Mouse (Mus musculus): ENCODE data around the gene Cpa5.

Gene Cpa5

DNA sequence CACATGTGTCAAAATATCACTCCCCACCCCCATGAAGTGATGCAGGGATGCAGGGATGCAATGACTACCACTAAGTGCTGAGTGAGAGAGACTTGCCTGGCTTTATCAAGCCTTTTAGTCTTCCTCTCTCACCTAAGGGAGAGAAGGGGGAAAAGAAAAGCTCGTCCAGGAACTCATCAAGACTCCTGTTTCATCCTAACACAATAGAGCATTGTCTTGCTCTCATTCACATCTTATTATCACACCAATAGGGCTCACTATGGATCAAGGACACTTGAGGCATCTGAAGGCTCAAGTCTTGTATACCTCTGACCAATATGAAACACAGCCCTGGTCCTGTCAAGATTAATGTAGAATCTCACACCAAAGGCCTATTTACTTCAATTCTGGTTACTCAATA lies 9.8 kb upstream of the Cpa5 start:
- no peak for DNase-seq (ENCODE audit: low spot score in 2 of 2)

DNA sequence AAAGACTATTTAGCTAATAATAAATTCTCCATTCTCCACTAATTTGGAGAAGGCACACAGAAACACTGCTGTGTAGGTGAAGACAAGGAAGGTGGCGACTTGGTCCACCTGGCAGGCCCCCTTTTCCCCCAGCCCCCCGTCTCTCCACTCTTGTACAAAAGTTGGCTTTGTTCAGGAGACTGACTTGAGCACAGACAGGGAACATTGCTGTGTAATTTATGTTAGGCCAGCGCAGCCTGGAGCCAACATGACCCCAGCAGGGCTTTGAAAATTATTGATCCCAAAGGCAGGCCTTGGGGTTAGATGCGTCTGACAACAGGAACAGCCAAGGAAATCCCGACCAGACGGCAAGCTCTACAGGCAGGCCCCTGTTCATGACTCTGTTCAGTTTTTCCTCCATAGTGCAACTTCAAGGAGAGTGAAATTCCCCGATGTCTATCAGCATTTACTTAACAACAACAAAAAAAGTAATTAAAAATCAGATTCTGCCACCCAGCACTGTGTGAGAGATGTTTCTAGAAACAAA lies 6.4 kb upstream of the Cpa5 start:
- no peak for DNase-seq (ENCODE audit: low spot score in 2 of 2)

DNA sequence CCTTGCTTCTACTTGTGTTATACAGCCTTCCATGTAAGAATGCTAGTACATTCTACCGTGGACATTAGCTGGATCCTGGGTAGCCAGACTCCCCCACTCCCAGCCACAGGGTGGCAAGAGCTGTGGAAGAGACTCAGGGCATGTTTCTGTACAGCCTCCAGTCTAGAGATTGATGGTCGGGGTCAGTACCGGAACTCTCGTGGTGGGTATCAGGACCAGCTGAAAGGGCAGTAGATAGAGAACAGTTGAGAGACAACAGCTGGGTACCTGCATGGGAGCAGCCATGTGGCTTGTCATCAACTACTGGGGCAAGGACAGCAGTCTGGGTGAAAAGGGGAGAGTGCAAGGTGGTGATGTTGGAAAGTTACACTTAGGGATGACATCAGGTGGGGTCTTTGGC lies 5.7 kb upstream of the Cpa5 start:
- no peak for DNase-seq (ENCODE audit: low spot score in 2 of 2)

DNA sequence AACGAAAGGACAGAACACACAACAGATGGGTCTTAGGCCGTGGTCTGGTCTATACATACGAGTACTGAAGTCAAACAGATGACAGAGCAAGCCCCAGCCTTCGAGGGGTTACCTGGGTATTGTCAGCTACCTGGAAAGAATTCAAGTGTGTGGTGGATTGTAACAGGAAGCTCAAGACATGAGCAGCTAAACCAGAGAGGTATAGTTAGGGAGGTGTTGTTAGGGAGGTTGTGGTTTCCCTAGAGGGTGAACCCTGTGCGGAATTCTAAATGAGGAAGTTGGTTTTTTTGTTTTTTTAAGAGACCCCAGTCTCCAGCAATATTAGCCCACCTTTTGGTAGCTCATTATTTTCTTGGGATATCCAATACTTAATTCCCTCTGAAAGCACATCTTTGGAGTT lies 5.1 kb upstream of the Cpa5 start:
- no peak for DNase-seq (ENCODE audit: low spot score in 2 of 2)

DNA sequence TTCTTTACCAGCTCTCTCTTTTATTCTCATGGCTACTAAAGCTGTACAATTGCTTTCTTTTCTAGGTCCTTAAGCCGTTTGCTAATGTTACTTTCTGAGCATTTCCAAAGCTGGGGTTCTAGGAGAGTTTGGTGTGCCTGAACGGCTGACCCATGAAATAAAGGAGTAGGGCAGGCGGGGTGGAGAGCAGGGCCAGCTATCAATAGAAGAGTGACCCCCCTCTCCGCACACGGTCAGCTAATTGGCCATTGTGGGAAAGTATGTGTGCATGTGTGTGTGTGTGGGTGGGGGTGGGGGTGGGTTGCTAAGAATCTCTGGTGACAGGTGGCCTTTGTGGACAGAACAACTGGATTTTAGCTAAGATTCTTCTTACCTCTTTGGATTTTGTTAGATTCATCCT lies 402 bp downstream of the Cpa5 start:
- DNase-seq (ENCODE audit: low spot score in 2 of 2): no peak

DNA sequence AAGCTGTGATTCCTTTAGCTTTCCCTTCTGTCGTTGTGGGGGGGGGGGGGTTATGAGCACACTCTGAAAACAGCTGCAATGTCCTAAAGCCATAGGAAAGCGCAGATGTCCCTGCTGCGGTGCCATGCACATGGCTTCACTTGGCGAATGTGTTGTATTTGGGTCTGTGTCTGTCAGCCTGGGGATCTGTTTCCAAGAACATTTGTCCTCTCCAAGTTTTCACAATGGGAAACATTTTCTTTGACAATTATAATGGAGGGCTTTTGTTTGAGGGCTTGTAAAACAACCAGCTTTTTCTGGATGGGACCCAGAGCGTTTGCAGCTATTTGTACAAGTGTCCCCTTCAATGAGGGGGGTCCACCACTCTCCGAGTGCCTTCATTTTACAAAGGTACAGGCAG lies 3.4 kb downstream of the Cpa5 start:
- DNase-seq (ENCODE audit: low spot score in 2 of 2): no peak

DNA sequence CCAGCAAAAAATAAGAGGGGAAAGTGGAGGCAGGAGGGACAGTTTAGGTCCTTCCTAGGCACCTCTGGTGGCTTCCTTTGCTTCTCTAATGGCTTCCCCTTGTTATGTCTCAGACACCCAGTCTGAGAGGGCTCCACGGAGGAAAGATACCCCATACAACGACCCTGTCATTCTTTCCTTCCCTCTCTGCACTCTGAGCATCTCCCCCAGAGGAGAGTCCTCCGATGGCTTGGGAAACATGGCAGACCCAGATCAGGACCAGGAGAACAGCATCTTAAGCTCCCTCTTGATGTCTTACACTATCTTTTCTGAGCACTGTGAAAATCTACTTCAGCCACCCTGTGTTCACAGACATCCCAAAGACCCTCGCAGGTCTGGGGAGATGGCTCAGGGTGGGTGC lies 4.9 kb downstream of the Cpa5 start:
- DNase-seq (ENCODE audit: low spot score in 2 of 2): no peak

DNA sequence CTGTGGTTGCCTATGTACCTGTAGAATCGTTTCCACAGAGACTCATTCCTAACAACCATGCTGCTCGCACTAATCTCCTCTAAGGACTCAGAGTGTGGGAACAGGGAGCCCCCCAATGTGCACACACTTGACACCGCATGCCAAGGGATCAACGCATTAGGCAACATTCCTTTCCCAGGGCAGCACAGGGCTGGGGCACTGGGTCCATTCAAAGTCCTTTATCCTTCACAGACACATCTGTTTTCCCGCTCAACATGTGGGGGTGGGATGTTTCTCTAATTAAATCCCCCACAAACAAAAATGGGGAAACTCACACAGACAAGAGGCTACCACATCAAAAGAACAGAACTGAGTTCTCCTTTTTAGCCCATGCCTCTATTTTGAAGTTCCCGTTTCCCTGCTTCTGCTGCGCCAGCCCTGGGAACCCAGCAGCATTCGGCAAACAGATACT lies 5.7 kb downstream of the Cpa5 start:
- no peak for DNase-seq (ENCODE audit: low spot score in 2 of 2)

DNA sequence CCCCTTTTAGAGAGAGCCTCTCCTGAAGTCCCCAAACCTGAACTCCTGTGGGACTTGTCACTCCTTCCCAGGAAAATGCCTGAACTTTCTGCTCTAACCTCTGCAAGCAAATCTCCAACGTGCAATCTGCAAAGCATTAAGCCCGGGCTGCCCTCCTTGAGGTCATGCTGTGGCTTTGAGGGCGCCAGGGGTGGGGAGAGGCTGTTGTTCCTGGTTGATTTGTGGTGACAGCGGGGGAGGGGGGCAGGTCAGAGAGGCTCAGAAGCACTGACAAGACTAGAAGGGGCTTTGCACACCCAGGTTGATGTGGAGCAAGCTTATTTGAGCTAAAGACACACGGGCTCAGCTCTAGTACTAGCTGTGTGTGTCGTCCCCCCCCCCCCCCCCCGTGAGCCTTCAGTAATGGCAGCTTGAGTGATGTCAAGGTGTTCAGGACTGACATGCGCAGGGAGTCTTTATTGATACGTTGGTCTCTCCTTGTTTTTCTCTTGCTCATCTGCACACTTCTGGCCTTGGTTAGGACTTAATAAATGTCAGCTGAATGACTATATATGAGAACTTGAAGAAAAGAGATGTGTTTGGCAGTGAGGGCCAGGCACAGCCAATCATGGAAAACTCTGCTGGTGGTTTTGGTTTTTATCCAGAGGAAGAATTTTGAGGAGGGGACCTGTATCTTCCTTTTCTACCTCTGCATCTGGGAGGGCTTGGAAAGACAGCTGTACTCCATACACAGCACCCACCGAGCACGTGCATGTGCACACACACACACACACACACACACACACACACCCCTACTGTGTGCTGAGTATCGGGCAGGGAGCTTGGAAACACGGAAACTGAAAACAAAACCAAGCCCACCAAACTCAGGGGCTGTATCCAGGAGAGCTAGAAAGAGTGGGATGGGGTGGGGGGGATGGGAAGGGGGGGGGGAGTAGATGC lies 6.5 kb downstream of the Cpa5 start:
- no peak for DNase-seq (ENCODE audit: low spot score in 2 of 2)

DNA sequence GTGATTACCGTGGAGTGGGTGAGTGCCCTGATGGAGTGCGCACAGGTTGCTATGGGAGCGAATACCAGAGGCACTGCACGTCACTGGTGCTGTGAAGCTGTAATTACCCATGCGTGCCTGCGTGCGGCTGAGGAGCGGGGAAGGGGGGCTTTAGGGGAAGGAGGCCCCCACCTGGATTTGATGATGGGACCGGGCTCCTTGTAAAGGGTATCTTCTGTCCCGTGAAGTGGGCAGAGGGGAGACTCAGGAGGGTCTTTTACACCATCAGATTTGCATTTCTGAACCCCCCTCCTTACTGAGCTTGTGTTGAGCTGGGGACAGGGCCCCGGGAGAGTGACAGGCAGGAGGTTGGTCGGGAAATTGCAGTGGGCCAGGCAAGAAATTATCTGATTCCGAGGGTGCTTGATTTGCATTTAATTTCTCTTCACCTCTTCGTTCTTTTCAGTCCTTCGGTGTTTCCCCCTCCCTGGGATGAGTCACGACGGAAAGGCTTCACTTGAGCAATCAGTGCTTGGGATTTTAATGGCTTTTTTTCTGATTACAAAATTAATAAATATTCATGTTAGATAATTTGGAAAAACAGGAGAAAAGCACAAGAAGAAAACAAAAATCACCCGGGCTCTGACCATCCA lies 7.3 kb downstream of the Cpa5 start:
- DNase-seq (ENCODE audit: low spot score in 2 of 2): no peak

DNA sequence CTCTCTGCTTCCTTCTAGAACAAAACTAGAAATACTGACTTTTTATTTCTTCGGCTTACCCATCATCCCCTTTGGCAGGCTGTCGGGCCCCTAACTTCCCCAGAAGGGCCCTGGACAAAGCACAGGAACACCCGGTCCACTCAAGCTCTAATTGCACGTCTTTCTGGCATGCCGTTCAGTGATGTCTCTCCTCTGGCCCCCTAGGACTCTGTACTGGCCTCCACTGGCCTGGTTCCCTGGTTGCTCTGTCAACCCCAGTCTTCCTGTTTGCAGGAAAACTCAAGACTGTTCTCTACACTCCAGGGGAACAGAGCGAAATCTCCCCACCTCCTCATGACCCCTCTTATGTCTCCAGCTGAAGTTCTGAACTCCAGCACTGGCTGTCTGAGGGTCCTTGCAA lies 7.9 kb downstream of the Cpa5 start:
- DNase-seq (ENCODE audit: low spot score in 2 of 2): no peak

DNA sequence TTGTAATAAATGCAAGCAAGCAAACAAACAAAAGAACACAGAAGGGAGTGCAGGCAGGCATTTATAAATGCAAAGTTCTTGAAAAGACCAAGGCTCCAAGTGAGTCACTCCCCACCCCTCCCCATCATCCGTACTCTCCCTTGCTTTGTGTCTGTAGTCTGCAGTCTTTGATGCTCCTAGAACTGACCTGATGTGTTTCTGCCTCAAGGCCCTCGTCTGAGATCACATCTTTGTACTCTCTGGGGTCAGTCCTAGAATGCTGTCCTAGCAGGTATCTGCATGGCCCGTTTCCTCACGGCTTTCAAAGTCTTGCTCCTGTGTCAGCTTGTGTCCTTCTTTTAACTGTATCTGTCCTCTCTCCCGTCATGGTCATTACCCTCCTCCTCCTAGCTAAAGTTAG lies 8.8 kb downstream of the Cpa5 start:
- DNase-seq (ENCODE audit: low spot score in 2 of 2): no peak

DNA sequence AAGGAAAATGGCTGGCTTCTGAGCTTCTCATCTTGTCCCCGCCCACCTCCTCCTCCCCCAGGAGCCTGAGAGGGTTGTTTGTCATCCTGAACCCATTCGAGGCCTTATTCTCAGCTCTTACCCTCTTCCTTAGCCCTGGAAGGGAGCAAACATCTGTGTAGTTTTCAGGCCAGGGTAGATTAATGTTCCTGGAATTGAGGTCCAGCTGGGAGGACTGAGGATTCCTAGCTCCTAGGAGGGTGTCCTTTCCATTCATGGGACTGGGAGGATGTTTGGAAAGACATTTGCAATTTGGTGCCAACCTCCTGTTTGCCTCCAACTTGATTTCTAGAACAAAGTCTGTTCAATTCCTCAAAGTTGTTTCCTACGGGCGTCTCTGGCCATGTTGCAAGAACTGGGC lies 9.8 kb downstream of the Cpa5 start:
- DNase-seq (ENCODE audit: low spot score in 2 of 2): no peak

DNA sequence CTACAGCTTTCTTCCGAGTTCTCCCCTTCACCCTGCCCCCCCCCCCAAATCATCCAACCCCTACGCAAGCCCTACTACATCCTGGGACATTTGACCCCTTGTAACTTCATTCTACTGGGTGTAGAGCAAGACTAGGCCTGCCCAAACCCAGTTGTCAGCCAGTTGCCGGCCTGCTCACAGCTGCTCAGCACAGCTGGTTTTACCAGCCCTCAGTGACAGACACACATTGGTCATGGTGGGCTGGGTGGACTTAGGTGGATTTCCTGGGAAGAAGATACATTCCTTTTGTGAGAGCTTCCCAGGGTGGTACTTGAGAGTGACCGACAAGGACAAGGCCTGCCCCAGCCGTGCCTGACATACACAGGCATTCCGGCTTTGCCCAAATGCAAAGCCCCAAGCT lies 10.2 kb downstream of the Cpa5 start:
- no peak for DNase-seq (ENCODE audit: low spot score in 2 of 2)

DNA sequence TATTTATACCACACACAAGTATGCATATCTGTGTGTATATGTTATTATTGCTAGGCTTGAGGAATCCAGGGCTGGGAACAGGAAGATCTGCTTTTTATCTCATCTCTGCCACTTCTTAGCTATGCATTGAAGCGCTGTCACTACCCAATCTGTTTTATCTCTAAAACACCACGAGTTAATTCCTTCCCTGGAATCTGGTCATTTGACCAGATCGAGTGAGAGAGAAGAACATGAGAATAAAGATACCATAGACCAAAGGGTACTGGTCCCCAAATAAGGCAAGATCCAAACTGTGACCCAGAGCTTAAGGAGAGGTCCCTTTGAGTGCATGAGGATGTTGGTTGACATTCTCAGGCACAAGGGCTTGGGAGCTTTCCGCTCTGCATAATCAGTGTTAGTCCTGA lies 11.2 kb downstream of the Cpa5 start:
- no peak for DNase-seq (ENCODE audit: low spot score in 2 of 2)

DNA sequence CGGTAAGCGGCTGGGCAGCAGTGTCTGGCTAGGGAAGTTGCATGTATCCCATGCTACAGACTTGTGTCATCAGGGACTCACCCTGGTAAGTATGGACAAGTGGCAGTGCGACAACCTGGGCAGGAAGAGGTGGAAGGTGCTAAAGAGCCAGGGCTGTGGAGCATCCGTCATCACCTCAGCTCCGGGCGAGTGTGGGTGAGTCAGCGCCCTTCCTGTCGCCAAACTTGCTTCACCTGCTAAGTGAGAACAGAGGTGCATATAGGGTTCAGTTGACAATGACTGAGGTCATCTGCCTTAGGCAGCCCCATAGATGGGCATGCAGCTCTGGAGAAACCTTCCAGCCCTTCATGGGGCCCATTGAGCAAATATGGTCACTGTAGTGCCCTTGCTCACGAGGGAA lies 14.0 kb downstream of the Cpa5 start:
- peak in 1 of 2 experiments; percentile 18 for DNase-seq (ENCODE audit: low spot score in 2 of 2)

DNA sequence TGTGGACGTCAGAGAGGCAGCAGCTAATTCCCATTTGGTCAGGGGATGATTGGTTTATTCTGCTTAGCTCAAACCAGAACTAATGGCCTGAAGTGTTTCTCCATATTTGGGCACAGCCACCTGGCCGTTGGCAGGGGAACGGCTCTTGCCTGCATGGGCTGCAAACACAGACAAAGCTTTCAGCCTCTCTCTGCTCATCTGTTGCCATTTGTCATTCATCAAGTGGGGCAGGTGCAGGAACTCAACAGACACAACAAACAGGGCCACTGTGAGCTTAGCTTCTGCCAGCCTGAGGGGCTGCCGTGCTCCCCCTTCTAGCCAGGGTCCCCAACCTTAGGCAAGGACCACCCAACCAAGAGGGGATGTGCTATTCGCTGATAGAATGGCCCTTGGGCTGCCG lies 17.3 kb downstream of the Cpa5 start:
- no peak for DNase-seq (ENCODE audit: low spot score in 2 of 2)

DNA sequence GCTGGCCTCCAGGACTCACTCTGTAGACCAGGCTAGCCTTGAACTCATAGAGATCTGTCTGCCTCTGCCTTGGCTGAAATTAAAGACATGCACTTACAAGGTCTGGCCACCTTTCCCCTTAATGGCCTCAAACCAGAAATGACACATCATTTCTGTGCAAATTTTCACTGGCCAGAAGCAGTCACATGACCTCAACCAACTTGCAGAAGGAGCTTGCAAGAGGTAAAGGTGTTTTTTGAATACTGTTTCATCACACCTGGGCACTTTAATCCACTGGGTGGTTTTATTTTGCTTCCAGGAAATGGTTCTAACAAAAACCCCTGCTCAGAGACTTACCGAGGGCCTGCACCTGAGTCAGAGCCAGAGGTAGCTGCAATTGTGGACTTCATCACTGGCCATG lies 19.2 kb downstream of the Cpa5 start:
- DNase-seq (ENCODE audit: low spot score in 2 of 2): no peak

DNA sequence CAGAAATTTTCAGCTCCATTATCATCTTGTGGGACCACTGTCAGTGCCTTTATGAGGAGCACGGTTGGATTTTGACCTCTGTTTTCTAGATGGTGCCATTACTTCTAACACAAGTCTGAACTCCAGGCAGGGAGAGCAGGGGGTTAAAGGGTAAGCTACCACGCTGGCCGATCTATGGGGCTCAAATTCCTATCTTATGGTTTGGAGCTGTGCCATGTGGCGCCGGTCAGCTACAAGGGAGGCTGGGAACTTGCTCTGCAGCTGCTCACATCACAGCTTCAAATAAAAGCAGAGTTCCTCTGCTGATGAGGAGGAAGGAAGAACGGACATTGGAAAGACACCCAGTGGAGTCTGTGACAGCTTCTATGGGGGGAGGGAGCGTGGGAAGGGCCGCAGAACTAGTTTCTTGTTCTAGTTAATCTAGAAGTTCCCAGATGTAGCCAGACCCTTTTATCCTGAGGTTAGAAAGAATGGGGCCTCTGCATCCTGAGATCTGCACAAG lies 24.6 kb downstream of the Cpa5 start:
- DNase-seq (ENCODE audit: low spot score in 2 of 2): no peak

DNA sequence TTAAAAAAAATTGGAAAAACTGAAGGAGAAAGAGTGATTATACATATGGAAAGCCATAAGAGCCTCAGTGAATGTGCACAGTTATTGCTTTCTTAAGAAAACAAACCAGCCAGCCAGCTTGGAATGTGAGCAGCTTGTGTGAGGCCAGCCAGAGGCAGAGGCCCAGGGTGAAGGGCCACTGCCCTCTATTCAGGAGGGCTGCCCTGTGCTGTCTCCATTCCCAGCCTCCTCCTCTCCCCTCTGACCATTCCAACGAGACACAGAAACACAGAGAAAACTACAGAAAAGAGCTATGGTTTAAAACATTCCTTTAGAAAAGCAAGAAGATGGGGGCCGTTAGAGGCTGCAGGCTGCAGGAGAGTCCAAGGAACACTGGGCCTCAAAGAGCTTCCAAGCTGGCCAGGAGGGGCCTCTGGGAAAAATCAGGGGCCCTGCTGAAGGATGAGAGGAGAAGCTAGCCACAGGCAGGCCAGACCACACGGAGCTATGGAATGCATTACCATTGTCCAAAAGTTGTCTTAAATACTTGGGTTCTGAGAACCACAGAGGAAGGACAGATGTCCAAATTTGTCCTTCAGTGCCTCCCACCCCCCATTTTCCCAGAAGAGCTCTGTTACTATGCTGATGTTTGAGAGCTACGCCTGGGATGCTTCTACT lies 25.5 kb downstream of the Cpa5 start:
- no peak for DNase-seq (ENCODE audit: low spot score in 2 of 2)

DNA sequence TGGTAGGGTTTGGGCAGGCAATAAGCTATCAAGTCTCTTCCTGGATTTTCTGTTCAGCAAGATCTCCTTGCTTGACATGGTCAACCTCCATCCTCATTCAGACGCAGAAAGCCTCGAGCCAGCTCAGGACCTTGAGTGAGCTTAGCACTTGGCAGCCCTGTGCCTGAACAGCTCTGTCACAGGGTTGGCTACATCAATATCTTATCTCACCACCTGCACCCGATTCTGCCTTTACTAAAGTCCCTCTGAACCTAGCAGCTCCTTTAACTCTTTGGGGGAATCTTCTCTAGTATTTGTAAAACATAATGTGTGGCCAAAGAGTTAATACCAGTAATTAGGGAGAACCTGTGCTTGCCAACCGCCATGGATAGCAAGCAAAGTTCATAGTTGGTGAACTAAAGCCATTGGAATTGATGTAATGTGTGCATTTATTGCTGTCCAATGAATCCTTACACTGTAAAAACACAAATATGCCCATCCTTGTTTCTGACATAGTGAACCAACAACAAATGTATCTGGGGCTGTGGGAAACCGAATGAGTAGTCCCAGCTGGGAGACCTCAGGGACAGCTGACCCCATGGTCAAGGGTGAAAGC lies 28.0 kb downstream of the Cpa5 start, which contains the start of gene Cpa1:
Cpa1 (plus strand) TSS at position 545 of the 595 bp plus-strand sequence.
- DNase-seq (ENCODE audit: low spot score in 2 of 2): no peak

All from urinary bladder, postnatal 36 days (tissue).